Mouse (Mus musculus) common myeloid progenitor, adult 5-6 weeks (primary cell): ENCODE measurements around the gene Olfr1357. TPM values are rescaled to one million over a fixed set of nuclear protein-coding genes. Genes with fewer than 3 reads are reported as not detected.

Experiments used
- ATAC-seq: replicated peaks from 2 replicates; pipeline ENCODE4 v1.8.0; 2016; ENCODE audit warnings: low read depth, mild to moderate bottlenecking, moderate TSS enrichment, inconsistent platforms; ENCODE audit not compliant: poor library complexity, severe bottlenecking
- total RNA-seq: library from RNA; stranded (forward); fragments of 200-1000, 187-1606 nt; gene quantifications from 2 replicates; pipeline ENCODE4 v1.2.3, GENCODE M21; 2017

Gene Olfr1357
- total RNA-seq, 1 experiment from 2014 or later = not detected

DNA sequence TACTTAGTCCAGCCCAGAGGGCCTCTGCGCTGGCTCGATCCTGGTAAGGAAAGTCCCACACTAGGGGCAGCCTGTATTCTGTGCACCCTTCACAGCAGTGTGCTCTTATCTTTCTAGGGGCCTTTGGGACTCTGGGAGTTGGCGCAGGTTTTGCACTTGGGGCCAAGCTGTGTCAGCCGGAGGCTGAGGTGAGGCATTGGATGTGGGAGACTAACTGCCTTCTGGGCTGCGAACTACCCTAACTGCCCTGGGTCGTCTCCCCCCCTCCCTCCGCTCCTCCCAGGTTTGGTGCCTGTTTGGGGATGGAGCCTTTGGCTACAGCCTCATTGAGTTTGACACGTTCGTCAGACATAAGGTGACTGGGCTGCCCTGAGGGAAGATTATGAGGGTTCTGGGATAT, 34.5 kb downstream of the Olfr1357 start:
- ATAC-seq = no peak

DNA sequence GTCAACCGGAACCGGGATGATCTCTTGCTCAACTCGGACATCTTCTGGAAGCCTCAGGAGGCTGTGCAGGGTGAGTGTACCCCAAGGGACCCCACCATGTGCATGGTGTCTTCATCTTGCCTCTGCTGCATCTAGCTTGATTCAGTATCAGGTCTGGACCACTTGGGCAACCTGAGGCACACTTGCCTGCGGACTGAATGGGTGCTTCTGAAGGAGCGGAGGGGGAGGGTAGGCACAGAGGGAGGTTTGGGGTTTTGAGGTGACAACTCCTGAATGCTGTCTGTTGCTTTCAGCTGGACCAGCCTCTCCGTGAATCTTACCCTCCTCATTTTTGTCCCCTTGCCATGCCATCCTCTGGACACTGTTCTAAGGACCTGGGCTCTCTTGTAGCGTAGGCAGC, 36.8 kb downstream of the Olfr1357 start:
- ATAC-seq = no peak

DNA sequence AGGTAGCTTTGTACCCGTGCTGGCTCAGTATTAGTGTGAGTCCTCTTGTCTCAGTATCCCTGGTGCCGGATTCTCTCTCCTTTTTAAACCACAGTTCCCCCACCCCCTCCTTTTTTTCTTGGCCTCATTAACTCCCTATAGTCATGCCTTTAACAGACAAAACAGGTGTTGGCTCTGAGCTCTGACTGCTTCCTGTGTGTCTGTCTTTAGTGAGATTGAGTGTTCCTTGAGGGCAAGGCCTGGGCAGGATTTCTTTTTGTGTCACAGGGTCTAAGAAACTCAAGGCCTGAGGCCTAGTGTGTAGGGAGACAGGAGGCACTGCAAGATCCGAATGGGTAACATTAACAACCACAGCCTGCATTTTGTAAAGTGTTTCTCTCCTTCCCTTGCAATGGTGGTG, 39.7 kb downstream of the Olfr1357 start:
- ATAC-seq = no peak

DNA sequence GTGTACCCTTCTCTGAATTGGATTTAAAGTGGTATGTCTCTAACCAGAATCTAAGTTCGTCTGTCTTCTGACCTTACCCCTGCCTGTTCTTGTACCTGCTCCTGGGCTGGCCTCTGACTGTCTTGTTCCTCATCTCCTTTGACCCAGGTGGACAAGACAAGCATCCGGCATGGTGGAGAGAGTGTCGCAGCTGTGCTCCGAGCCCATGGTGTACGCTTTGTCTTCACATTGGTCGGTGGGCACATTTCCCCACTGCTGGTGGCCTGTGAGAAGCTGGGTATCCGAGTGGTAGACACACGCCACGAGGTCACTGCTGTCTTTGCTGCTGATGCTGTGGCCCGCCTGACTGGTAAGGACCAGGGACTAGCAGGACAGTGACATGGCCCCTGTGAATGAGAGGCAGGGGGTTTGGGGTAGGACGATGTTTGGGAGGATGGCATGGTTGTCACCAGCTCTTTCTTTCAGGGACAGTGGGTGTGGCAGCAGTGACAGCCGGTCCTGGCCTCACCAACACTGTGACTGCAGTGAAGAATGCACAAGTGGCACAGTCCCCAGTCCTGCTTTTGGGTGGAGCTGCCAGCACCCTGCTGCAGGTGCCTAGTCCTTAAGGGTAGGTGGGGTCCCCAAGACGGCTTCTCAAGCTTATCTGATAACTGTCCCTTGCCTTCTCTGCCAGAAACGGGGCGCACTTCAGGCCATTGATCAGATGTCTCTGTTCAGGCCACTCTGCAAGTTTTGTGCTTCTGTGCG, 41.3 kb downstream of the Olfr1357 start:
- no peak for ATAC-seq

DNA sequence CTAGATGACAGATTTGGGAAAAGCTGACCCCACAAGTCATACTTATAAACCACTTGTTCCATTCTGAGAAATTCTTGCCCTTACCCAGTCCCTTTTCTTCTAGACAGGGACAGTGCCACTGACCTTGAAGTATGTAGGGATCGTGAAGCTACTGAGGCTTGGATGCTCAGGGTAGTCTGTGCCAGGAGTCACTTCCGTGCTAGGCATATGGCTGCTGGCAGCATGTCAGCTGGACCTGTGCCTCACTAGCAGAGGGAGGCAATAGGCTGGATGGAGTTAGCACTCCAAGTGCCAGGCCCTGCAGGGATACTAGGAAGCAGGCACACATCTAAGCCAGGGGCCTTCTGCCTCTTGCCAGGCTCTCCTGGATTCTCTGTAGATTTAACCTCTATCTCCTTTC, 42.2 kb downstream of the Olfr1357 start:
- no peak for ATAC-seq

DNA sequence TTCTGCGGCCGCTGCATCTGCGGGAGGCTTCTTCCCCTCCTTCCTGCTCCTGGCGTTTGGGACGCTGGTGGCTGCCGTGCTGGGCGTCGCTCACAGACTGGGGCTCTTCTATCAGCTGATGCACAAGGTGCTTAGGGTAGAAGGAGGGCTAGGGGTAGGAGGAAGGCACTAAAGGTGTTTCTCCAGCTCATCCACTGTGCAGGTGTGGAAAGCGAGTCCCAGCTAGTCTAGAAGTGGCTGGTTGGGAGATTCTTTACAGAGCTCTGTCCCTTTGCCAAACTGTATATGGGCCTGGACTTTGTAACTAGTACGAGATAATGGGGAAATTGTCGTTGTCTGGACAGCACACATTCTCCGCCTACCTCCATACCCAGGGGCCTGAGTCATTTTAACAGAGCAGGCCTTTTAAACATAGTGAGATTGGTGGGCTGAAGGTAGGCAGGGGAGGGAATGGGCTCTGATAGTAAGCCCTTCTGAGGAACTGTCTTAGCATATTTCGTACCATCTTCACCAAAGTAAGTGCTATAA, 42.7 kb downstream of the Olfr1357 start:
- ATAC-seq = 0 out of 2 replicates have a peak, but pooled peaks have one; percentile 3

DNA sequence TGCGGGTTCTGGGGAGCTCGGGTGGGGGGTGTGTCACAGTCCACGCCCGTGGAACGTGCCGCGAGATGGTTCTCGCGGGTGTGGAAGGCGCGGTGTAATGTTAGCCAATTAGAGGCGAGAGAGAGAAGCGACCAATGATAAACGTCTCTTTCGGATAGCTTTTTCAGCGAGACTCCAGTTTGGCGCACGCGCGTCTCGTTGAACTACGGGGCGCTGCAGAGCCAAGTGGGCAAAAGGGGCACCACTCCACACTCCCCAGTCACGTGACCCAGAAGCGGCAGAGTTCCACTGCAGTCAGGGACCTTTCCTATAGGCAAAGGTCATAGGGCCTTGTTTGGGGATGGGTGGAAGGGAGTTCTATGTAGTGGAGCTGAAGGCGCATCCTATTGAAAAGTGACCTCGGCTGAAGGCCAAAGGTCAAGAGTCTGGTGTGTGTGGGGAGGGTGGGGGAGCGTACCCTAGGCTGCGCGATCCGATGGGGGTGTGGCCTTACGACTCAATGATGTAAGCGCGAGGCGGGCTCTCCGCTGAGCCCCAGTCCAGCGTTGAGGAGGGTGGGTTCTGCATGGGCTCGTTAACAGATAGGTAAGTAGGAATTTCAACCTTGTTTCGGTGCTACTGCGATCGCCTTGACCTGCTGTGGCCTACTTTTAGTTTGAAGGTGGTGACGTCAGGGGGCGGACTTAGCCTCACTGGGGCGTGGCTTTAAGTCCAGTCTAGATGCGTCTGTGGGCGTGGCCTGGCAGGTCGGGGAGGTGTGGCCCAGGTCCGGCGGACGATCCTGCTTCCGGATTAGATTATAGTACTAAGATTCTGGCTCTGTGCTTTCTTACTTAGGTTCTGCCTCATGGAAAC, 43.4 kb downstream of the Olfr1357 start, which contains the start of gene Ilvbl:
Gene Ilvbl, plus strand, starts transcription at position 97 of the 855 bp plus-strand sequence.
- ATAC-seq = peak; percentile 81

DNA sequence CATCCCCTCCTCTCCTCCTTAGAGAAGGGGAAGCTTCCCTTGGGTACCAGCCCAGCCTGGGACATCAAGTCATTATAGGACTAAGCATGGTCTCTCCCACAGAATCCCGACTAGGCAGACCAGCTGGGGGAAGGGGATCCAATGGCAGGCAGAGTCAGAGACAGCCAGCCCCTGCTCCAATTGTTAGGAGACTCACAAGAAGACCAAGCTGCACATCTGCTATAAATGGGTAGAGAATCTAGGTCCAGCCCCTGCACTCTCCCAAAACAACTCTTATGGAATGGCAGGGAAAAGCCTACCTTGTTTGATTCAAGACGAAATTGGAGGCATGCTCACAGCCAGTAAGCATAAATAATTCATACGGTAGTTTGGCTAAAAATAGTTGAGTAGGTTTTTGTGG, 44.6 kb downstream of the Olfr1357 start:
- ATAC-seq = no peak

DNA sequence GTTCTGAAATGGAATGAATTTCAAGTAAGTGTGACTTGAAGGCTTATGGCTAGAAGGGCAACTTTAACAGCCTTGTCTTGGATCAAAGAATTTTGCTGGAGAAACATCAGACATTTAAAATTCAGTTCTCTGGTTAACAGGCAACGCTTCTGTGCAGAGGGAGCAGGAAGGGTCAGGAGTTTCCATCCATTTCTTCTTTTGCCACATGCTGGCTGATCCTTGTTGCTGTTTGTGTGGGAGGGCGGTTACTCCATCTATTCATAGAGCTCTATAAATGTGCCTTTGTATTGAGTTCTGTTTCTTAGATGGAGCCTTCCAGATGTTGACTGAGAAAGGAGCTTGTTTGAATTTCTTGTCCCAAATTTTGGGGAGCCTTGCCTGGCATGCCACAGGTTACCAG, 47.0 kb downstream of the Olfr1357 start:
- ATAC-seq = no peak

DNA sequence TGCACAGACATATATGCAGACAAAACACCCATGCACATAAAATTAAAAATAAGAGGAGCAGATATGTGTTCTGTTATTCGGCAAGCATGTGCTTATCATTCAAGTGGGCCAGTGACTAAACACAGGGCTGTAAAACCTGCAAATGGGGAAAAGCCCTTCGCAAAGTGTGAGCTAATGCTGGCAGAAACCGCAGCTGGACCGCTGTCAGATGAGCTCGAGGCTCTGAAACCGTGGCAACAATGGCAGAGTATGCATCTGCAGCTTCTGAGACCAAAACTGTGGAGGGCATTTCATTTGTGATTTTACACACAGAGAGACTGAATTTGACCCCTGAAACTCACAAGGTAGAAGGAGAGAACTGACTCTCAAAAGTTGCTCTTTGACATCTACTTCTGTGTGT, 47.5 kb downstream of the Olfr1357 start:
- ATAC-seq = no peak

DNA sequence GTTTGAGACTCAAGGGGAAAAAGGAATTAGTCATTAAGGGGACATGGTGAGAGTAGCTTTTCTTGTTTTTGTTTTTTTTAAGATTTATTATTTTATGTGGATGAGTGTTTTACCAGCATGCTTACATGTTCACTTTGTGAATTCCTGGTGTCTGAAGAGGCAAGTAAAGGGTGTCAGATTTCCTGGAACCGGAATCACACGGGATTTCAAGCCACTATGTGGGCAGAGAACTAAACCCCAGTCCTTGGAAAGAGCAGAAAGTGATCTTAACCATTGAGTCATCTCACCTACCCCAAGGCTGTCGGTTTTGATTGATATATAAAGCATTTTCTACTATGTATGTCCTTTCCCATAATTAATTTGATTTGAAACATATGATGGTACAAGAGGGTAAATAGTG, 48.2 kb downstream of the Olfr1357 start:
- no peak for ATAC-seq

DNA sequence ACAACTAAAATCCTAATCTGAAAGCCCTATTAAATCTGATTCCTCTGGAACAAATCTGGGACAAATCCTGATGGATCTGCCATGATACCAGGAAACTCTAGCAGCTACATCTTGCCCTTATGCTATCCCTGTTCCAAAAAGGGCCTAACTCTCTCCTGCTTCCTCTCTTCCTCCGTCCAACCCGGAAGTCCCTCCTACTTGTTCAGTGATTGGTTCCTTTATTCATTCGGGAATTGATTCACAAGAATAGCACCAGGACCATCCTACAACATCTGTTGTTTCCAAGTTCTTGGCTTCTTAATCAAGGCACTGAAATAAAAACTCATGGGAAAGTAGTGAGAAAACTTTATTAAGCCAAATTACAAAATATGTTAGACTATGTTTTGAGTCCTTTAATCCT, 48.7 kb downstream of the Olfr1357 start:
- ATAC-seq = no peak

DNA sequence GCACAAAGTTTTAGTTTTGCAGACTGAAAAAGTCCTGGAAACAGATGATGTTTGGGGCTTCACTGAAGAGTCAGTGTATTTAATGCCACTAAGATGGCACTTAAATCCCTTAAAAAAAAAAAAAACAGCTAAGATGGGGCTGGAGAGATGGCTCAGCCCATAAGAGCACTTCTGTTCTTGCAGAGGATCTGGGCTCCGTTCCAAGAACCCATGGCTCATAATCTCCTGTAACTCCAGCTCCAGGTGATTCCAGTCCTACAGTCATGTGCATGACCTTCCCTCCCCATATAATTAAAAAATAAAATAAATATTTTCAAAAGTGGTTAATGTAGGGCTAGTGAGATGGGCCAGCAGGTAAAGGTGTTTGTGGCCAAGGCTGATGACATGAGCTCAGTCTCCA, 52.8 kb downstream of the Olfr1357 start:
- no peak for ATAC-seq

Other genes starting within 250 kb of the Olfr1357 start
- gene Rrp1, start 205.0 kb downstream of the Olfr1357 start, total RNA-seq = 393 and 414 TPM in 2 replicates
- 41.8 and 47.5 TPM in 2 replicates for gene Cstb, start 192.4 kb downstream of the Olfr1357 start, total RNA-seq
- 12.3 and 16.7 TPM in 2 replicates for gene Pdxk, start 153.1 kb downstream of the Olfr1357 start, total RNA-seq
- not detected in 2 replicates for gene Olfr1358, start 100.6 kb downstream of the Olfr1357 start, total RNA-seq
- gene Ilvbl, start 43.7 kb downstream of the Olfr1357 start, total RNA-seq = 15.2 and 16.9 TPM in 2 replicates
- gene Syde1, start 26.1 kb downstream of the Olfr1357 start, total RNA-seq = 1.9 and 2.2 TPM in 2 replicates
- not detected in 2 replicates for gene Casp14, start 100.2 kb upstream of the Olfr1357 start, total RNA-seq
- not detected in 2 replicates for gene Ccdc105, start 135.0 kb upstream of the Olfr1357 start, total RNA-seq
- not detected in 2 replicates for gene Slc1a6, start 162.4 kb upstream of the Olfr1357 start, total RNA-seq
- not detected in 2 replicates for gene Olfr1356, start 234.1 kb upstream of the Olfr1357 start, total RNA-seq